Mouse (Mus musculus): ENCODE data around the gene Abca14. TPM values are rescaled to one million over a fixed set of nuclear protein-coding genes. Genes with fewer than 3 reads are reported as not detected.
"Not testable (repeated sequence)": the region's sequence is repeated elsewhere in the genome, so short reads cannot be mapped to it uniquely, and the experiment has no call there.

Gene Abca14
- polyA plus RNA-seq, 1 experiment from 2014 or later, result not detected

DNA sequence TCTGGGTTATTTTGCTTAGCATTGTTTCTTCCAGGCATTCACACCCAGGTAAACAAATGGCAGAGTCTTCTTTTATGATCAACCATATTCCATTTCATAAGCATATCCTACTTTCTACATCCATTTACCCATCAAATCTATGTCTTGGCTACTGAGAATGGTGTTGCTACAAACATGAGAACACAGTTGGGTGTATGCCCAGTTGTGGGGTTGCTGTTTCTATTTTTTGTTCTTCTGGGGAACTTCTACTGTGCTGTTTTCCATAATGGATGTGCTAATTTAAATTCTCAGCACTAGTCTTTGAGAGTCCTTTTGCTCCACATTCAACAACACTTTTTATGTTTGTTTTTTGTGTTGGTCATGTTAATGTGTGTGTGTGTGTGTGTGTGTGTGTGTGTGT lies 24.8 kb downstream of the Abca14 start:
- no peak for ATAC-seq (ENCODE audit: insufficient number of reproducible peaks, insufficient read depth, low FRiP score, low TSS enrichment, low read depth)
- H3K27ac ChIP-seq, result no peak overlapping the region

DNA sequence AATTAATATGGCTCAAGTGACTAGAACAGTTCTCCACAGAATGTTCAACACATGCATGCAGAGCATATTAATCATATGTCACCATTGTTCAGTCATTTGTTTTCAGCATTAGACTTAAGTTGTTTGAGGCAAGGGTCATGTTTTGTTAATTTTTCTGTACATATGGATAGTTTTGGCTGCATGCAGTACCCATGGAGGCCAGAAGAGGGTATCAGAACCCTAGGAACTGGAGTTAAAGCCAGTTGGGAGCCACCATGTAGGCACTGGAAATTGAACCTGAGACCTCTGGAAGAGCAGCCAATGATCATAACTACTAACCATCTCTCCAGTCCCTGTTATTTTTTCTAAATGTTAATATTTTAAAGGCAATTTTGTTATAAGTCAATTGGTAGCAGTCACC lies 37.3 kb downstream of the Abca14 start:
- H3K27ac ChIP-seq, result no peak overlapping the region
- no peaks in the 10 kb centered on the region for H3K9me3 ChIP-seq
- H3K9ac ChIP-seq, result no peak overlapping the region
- H3K27me3 ChIP-seq, result no peaks in the 10 kb centered on the region
- H3K4me1 ChIP-seq, result no peaks in the 10 kb centered on the region
- H3K4me2 ChIP-seq, result no peak overlapping the region
- no peak overlapping the region for H3K4me3 ChIP-seq
- no peak for ATAC-seq (ENCODE audit: insufficient number of reproducible peaks, insufficient read depth, low FRiP score, low TSS enrichment, low read depth)
- H3K36me3 ChIP-seq, result no peaks in the 10 kb centered on the region

More for the DNA sequence above, 24.8 kb downstream of the Abca14 start:
- Histone ChIP-seq H3K9ac (no peak overlapping the region), H3K4me2 (no peak overlapping the region), H3K27me3 (no peaks in the 10 kb centered on the region), H3K4me3 (no peak overlapping the region), H3K4me1 (no peaks in the 10 kb centered on the region), H3K36me3 (no peaks in the 10 kb centered on the region), H3K9me3 (no peaks in the 10 kb centered on the region)

DNA sequence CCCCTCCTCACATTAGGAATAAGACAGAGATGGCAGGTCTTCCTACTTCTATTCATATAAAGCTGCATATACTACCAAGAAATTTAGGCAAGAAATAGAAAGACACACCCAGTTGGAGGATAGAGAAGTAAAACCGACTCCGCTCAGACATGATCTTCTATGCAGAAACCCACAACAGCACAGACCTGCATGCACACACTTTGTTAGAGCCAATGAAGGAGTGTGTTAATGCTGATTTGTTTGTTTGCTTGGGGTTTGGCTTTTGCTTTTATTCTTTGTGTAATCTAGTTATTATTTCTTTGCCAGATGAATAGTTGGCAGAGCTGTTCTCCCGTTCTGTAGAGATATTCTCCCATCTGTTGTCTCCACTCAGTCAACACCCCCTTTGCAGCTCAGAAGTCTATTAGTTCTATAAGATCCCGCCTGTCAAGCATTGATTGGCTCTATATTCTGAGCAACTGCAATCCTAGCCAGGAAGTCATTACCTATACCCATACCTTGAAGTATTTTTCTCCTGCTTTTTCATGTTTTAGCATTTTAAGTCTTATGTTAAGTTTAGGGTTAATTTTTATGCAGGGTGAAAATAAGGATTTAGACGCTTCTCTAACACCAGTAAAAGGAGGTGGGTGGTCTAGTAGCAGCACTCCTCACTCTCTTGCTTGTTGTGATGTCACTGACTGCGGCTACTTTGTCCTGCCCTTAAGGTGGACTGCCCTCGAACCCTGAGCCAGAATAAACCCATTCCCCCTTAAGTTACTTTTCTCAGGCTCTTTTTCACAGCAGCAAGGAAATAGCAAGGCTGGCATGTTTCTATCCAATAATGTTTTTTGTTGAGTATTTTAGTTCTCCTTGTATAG lies 67.6 kb downstream of the Abca14 start:
- Histone ChIP-seq H3K4me3 (no peak overlapping the region), H3K27ac (no peak overlapping the region), H3K4me1 (no peaks in the 10 kb centered on the region), H3K9me3 (no peaks in the 10 kb centered on the region), H3K9ac (no peak overlapping the region), H3K4me2 (no peak overlapping the region), H3K27me3 (no peaks in the 10 kb centered on the region), H3K36me3 (no peaks in the 10 kb centered on the region)
- ATAC-seq (ENCODE audit: insufficient number of reproducible peaks, insufficient read depth, low FRiP score, low TSS enrichment, low read depth), result no peak
- 76% methylated on average over 7 of the region's 7 CpGs for WGBS

DNA sequence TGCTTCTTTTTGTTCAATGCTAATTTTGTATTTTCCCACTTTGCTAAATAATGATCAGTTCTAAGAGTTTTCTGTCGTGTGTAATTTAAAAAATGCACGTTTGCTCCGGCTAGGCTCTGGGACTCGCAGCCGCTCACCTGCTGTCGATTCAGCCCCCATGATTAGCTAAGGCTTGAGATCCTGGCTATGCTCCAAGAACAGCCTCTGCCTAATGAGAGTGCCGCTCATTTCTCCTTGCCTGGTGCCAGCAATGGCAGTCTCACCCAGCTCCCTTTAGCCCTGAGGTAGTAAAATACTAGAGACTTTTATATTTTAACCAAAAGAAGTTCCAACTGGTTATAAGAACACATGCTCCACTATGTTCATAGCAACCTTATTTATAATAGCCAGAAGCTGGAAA lies 68.3 kb downstream of the Abca14 start:
- H3K27me3 ChIP-seq, result no peaks in the 10 kb centered on the region
- H3K27ac ChIP-seq, result no peak overlapping the region
- no peaks in the 10 kb centered on the region for H3K4me1 ChIP-seq
- H3K4me3 ChIP-seq, result no peak overlapping the region
- no peak overlapping the region for H3K9ac ChIP-seq
- WGBS, result 71% methylated on average over 7 of the region's 7 CpGs
- H3K4me2 ChIP-seq, result no peak overlapping the region
- no peaks in the 10 kb centered on the region for H3K9me3 ChIP-seq
- H3K36me3 ChIP-seq, result no peaks in the 10 kb centered on the region
- no peak for ATAC-seq (ENCODE audit: insufficient number of reproducible peaks, insufficient read depth, low FRiP score, low TSS enrichment, low read depth)

DNA sequence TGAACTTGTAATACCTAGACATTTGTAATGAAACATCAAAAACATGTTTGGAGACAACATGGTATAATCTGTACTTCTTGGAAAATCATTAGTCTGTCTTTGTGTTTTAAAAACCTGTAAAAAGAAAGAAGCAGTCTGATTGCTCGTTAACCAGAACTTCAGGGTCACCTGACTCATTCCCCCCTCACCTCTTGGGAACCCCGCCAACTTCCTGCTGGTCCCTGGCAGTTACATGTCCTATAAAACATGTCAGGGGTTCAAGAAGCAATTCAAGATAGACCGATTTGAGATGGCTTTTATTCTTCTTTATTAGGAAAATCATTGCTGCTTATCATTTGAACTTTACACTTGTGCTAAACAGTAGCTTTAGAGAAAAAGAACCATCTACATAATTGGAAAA lies 81.5 kb downstream of the Abca14 start:
- Histone ChIP-seq H3K4me3 (no peak overlapping the region), H3K27ac (no peak overlapping the region), H3K9me3 (no peaks in the 10 kb centered on the region), H3K27me3 (no peaks in the 10 kb centered on the region), H3K36me3 (no peaks in the 10 kb centered on the region), H3K4me2 (no peak overlapping the region), H3K9ac (no peak overlapping the region), H3K4me1 (no peaks in the 10 kb centered on the region)
- 74% methylated on average over 3 of the region's 3 CpGs for WGBS
- ATAC-seq (ENCODE audit: insufficient number of reproducible peaks, insufficient read depth, low FRiP score, low TSS enrichment, low read depth), result no peak

DNA sequence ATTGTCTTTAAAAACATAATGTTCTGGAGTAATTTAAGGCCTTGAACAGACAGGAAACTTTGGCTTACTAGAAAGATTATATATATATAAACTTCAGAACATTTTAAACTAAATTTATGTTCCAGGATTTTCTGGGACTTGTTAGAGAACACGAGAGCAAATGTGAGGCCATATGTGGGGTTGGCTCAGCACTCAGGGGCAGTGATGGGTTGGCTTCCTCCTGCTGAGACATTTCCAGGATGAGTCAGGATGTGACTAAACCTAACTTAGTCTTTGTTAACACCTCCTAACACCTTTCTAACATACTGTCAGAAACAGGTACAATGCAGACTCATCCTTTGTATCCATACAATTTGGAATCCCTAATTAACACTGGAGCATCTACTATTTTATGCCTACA lies 112.3 kb downstream of the Abca14 start:
- no peak for ATAC-seq (ENCODE audit: insufficient number of reproducible peaks, insufficient read depth, low FRiP score, low TSS enrichment, low read depth)
- Histone ChIP-seq H3K4me2 (no peak overlapping the region), H3K9me3 (no peaks in the 10 kb centered on the region), H3K4me1 (no peaks in the 10 kb centered on the region), H3K27ac (no peak overlapping the region), H3K27me3 (no peaks in the 10 kb centered on the region), H3K36me3 (no peaks in the 10 kb centered on the region), H3K4me3 (no peak overlapping the region), H3K9ac (no peak overlapping the region)
- 79% methylated on average over 1 of the region's 1 CpGs for WGBS

DNA sequence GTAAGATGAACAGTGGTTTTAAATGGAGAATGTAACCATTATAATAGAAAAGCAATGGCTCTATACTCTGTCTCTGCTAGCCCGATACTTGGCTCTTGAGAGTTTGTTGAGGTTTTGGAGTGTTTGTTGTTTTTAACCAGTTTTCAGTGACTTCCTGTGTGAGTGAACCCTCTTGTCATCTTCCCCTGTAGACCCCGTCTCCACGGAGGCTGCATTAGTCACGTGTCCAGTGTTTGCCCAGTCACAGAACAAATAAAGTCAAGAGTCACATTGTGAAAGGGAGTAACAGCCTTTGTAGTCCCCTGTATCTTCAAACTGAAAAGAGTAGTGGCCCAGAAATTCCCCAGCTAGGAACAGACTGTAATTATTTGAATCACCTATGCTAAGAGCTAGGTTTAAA lies 119.2 kb downstream of the Abca14 start:
- H3K4me2 ChIP-seq, result no peak overlapping the region
- no peaks in the 10 kb centered on the region for H3K9me3 ChIP-seq
- H3K4me1 ChIP-seq, result peaks cover 4% of the 10 kb centered on the region; the same call in 1 of the 2 replicates
- no peak overlapping the region for H3K27ac ChIP-seq
- ATAC-seq (ENCODE audit: insufficient number of reproducible peaks, insufficient read depth, low FRiP score, low TSS enrichment, low read depth), result no peak
- no peak overlapping the region for H3K4me3 ChIP-seq
- H3K36me3 ChIP-seq, result no peaks in the 10 kb centered on the region
- no peak overlapping the region for H3K9ac ChIP-seq
- WGBS, result 60% methylated on average over 4 of the region's 4 CpGs
- H3K27me3 ChIP-seq, result 0 out of 2 replicates have a peak, but pooled peaks cover 14% of the 10 kb centered on the region

DNA sequence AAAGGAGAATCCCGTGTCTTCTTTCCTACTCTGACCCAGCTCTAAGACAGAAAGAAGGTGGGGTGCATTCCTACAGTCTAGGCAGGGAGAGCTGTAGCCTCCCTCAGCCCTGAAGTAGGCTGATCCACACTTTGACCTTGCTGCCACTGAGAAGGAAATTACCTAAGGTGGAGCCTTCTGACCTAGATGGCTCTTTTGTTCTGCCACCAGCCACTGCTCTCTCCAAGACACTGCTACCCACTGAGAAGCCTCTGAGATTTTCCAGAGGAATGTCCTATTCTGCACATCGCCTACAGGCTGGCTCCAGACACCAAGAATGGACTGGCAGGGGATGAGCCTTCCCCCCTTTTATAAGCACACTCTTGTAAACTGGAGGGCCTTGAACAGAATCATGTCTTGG lies 122.2 kb downstream of the Abca14 start:
- 74% methylated on average over 2 of the region's 2 CpGs for WGBS
- not testable (repeated sequence) for H3K4me2 ChIP-seq; H3K9ac ChIP-seq; ATAC-seq (ENCODE audit: insufficient number of reproducible peaks, insufficient read depth, low FRiP score, low TSS enrichment, low read depth); H3K36me3 ChIP-seq; H3K9me3 ChIP-seq; H3K4me1 ChIP-seq; H3K4me3 ChIP-seq; H3K27ac ChIP-seq
- 0 out of 2 replicates have a peak, but pooled peaks cover 15% of the 10 kb centered on the region for H3K27me3 ChIP-seq

DNA sequence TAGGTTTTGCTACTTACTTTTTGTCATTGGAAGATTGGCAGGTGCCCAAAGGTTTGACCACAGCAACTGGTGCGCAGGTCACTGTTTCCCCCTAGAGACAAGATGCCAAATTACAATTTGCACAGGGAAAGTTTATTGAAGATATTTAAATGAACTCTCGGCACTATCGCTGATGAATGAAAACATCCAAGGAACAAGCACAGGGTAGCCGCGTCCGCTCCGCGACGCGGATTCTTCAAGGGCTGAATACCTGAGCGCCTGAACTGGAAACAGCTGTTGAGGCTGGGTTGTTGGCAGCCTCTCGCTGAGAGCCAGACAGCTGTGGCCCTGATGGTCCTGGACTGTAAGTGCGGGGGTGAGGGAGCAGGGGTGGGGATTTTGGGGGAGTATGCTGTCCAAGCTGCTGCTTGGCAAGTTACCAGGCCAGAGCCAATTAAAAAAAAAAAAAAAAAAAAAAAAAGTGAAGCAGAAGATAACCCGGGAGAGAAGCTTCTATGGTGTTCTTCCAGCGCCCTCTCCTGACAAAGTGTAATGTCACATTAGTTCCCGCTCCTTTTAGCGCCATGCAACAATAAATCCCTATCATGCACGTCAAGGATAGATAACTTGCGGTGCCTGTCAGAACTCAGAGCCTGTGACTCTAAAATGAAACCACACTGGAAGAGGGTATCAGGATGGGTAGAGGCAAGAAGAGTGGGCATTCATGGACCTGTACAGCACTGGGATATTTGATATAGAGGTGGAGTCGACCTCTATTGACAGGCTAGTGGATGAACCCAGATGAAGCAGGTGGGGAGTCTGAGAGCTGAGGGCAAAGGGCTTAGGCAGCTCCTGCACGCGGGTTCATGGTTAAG lies 123.7 kb downstream of the Abca14 start:
- 11% methylated on average over 22 of the region's 22 CpGs for WGBS
- H3K4me3 ChIP-seq, result peak overlapping the region; percentile 25
- peak; percentile 60 for ATAC-seq (ENCODE audit: insufficient number of reproducible peaks, insufficient read depth, low FRiP score, low TSS enrichment, low read depth)

DNA sequence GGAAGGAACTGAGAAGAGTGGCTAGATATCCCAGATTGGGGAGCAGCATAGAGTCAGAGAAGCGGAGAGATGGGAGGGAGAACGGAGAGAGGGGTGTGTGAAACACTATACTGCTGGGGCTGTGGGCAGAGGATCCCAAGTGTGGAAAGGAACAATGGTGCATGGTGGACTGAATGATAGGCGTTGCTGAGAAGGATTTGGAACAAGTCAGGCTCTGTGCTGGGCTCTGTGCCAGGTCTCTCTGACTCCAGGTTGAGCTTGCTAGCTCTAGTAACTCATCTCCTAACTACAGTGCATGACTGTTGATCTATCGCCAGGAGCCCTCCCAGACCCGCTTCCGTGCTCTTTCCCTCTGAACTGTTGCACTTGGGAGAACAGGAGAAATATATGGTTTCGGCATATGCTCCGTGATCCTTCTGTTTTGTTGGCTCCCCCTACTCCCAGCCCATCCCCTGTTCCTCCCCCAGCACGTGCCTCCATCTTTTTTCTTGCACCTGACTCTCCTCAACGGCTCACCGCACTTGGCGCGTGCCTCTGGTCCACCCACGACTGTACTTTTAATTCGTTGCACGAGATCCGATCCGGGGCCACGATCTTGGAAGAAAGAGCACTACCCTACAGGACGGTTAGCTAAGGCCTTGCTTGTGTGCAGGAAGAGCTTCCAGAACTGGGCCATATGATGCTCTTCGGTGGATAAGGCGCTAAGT lies 124.5 kb downstream of the Abca14 start, which contains the start of gene Abca15:
TSS of gene Abca15 (plus strand) at position 584 of the 707 bp plus-strand sequence.
- H3K4me2 ChIP-seq, result peak within 1 kb of the TSS; percentile 54
- H3K27me3 ChIP-seq, result 0 out of 2 replicates have a peak, but pooled peaks cover 15% of the 10 kb centered on the region
- H3K36me3 ChIP-seq, result no peaks in the 10 kb centered on the region
- no peak within 1 kb of the TSS for H3K9ac ChIP-seq
- peak within 1 kb of the TSS; percentile 25; the same call in 1 of the 2 replicates for H3K4me3 ChIP-seq
- H3K27ac ChIP-seq, result no peak within 1 kb of the TSS
- ATAC-seq (ENCODE audit: insufficient number of reproducible peaks, insufficient read depth, low FRiP score, low TSS enrichment, low read depth), result peak; percentile 46
- WGBS, result 78% methylated on average over 22 of the region's 22 CpGs
- H3K9me3 ChIP-seq, result no peaks in the 10 kb centered on the region
- H3K4me1 ChIP-seq, result peaks cover 5% of the 10 kb centered on the region; the same call in 1 of the 2 replicates

More for the DNA sequence above, 123.7 kb downstream of the Abca14 start:
- H3K9ac ChIP-seq, result 0 out of 2 replicates have a peak overlapping the region, but pooled peaks have one; percentile 32
- H3K4me2 ChIP-seq, result peak overlapping the region; percentile 54
- no peaks in the 10 kb centered on the region for H3K9me3 ChIP-seq
- H3K36me3 ChIP-seq, result no peaks in the 10 kb centered on the region
- 0 out of 2 replicates have a peak, but pooled peaks cover 15% of the 10 kb centered on the region for H3K27me3 ChIP-seq
- H3K27ac ChIP-seq, result no peak overlapping the region
- peaks cover 5% of the 10 kb centered on the region; the same call in 1 of the 2 replicates for H3K4me1 ChIP-seq

DNA sequence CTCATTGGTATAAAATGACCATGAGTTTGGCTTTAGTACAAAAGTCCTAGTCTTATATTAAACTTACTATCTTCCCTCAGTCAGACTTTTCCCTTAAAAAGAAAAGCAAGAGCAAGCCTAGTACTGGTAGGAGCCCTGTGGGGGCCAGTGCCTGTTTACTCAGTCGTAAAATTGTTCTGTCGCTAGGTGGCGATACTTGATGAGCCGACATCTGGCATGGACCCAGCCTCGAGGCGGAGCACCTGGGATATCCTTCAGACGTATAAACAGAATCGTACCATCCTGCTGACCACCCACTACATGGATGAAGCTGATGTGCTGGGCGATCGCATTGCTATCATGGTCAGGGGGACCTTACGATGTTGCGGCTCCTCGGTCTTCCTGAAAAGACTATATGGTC lies 157.4 kb downstream of the Abca14 start:
- no peak overlapping the region for H3K4me3 ChIP-seq
- no peak overlapping the region for H3K4me2 ChIP-seq
- ATAC-seq (ENCODE audit: insufficient number of reproducible peaks, insufficient read depth, low FRiP score, low TSS enrichment, low read depth), result no peak
- no peaks in the 10 kb centered on the region for H3K4me1 ChIP-seq
- no peaks in the 10 kb centered on the region for H3K27me3 ChIP-seq
- no peak overlapping the region for H3K27ac ChIP-seq
- H3K9me3 ChIP-seq, result no peaks in the 10 kb centered on the region
- no peak overlapping the region for H3K9ac ChIP-seq
- H3K36me3 ChIP-seq, result no peaks in the 10 kb centered on the region
- 36% methylated on average over 13 of the region's 13 CpGs for WGBS

All from embryonic facial prominence, embryonic 13.5 days (tissue).